Mouse (Mus musculus): ENCODE results near the gene Dpep1. TPM values are rescaled to one million over a fixed set of nuclear protein-coding genes. Genes with fewer than 3 reads are reported as not detected.
"Not testable (repeated sequence)": the region's sequence is repeated elsewhere in the genome, so short reads cannot be mapped to it uniquely, and the experiment has no call there.

Gene Dpep1
- total RNA-seq, 2 experiments from 2014 or later = 0.84 TPM; not detected in 1

- ATAC-seq (replicated peaks; ENCODE audit: low FRiP score, poor library complexity, severe bottlenecking) = no peak
Observed at GRCm38 (mm10) chr8:123203571-123203970, 17.5 kb downstream of the Dpep1 start.

- 0 out of 2 replicates have a peak, but pooled peaks have one; percentile 10 for ATAC-seq (replicated peaks; ENCODE audit: low FRiP score, poor library complexity, severe bottlenecking)
Observed at GRCm38 (mm10) chr8:123211876-123212275, 25.8 kb downstream of the Dpep1 start.

GRCm38 (mm10) chr8:123212321-123213117 lies 26.5 kb downstream of the Dpep1 start, which contains the start of the genes Chmp1a and Spata33:
Gene Chmp1a (minus strand): TSS chr8:123212763.
Gene Spata33 (plus strand): TSS chr8:123212832.
- peak; percentile 80 for ATAC-seq (replicated peaks; ENCODE audit: low FRiP score, poor library complexity, severe bottlenecking)

DNA sequence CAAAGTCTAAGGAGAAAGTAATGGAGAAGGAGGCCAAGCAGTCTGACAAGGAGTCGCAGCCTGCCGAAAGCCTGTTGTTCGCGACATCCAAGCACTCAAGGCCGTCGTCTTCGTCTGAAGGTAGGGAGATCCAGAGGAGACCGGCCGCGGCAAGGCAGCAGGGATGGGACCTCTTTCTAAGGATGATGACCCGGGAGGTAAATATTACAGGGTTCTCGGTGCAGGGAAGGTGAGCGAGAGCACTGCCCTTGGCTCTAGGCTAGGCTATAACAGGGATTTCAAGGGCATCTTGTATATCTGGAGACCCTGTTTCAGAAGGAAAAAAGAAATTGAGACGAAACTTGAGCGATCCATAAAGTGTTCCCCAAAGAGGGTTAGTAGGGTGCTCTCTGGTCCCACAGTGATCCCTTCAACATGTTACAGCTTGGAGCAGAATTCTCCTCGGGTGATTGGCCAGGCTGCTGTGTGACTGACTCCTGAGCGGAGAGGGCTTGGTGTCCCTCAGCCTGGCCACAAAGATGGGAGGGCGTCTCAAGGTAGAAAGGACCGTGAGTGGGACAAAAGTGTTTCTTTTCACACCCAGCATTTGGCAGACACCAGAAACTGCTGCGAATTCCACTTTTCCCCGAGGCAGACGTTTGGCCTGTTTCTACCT lies 27.2 kb downstream of the Dpep1 start:
- peak; percentile 37; the same call in 1 of the 2 replicates for ATAC-seq (replicated peaks; ENCODE audit: low FRiP score, poor library complexity, severe bottlenecking)

- ATAC-seq (replicated peaks; ENCODE audit: low FRiP score, poor library complexity, severe bottlenecking) = no peak
Observed at GRCm38 (mm10) chr8:123215430-123215829, 29.4 kb downstream of the Dpep1 start.

DNA sequence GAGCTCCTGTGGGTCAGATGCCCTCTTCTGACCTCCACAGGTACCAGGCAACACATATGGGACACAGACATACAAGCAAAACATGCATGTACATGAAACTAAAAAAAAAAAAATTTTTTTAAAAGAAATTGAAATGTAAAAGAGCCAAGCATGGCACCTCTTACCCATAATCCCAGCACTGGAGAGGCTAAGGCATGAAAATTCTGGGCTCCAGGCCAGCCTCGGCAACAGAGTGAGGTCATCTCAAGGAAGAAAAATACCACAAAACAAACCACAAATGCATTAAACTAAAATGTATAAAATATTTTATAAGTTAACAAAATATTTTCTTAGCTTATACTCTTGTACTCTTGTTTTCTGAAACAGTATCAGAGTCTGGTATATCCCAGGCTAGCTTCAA lies 34.9 kb downstream of the Dpep1 start:
- ATAC-seq (replicated peaks; ENCODE audit: low FRiP score, poor library complexity, severe bottlenecking) = no peak

- ATAC-seq (replicated peaks; ENCODE audit: low FRiP score, poor library complexity, severe bottlenecking) = peak; percentile 98
Observed at GRCm38 (mm10) chr8:123224278-123225266, 38.5 kb downstream of the Dpep1 start, which contains the start of gene Cdk10. Gene Cdk10 (plus strand): TSS chr8:123224842.

DNA sequence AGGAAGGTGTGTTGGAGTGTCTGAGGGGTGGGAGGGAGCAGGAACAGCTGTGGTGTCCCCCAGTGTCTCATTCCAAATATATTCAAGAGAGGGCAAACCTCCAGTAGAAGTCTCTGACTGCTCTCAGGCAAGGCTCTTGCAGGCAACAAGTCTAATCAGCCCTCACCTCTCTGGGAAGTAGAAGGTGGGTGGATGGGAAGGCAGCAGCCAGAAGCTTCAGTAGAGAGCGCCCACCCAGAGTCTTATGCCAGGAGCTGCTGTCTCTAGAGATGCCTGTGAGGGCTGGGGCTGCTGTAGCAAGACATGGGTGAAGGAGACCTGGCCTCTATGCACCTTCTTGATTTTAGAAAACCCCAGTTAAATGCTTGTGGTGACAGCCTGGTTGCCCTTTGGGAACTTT lies 42.4 kb downstream of the Dpep1 start:
- no peak for ATAC-seq (replicated peaks; ENCODE audit: low FRiP score, poor library complexity, severe bottlenecking)

- not testable (repeated sequence) for ATAC-seq (replicated peaks; ENCODE audit: low FRiP score, poor library complexity, severe bottlenecking)
Observed at GRCm38 (mm10) chr8:123230326-123230725, 44.3 kb downstream of the Dpep1 start.

DNA sequence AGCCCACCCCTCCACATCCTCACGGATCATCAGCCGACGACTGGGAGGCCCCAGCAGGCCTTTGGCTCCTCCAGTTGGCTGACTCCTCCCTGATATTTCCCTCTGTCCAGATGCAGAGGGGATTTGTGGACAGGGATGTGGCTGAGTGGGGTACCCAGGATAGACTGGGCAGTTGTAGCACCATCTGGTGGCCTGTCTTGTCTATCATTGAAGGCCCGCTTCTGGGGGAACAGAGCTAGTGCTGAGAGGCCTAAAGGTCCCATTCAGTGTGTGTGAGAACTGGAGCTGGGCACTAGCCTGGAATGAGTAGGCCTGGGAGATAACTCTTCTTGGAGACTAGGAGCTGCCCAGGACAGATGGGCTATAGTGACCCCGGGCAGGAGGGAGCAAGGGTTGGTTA lies 45.7 kb downstream of the Dpep1 start:
- ATAC-seq (replicated peaks; ENCODE audit: low FRiP score, poor library complexity, severe bottlenecking) = no peak

DNA sequence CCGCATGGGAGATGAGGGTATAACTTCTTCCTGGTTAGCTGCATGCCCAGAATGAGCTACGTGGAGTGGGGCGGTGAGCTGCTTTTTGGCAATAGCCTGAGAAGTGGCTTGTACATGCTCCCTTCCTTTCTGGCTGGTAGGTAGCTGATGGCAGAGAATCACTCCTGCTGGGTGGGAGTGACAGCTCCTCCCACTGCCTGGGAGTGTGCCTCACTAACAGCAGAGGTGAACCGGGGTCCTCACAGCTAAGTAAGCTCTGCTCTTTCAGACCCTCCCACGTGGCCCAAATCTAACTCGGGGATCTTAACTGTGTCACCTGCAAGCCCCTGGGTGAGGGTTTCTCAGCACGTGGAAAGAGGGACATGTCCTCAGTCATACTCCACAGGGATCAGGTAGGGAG lies 46.5 kb downstream of the Dpep1 start:
- no peak for ATAC-seq (replicated peaks; ENCODE audit: low FRiP score, poor library complexity, severe bottlenecking)

GRCm38 (mm10) chr8:123233300-123233699 lies 47.3 kb downstream of the Dpep1 start:
- ATAC-seq (replicated peaks; ENCODE audit: low FRiP score, poor library complexity, severe bottlenecking) = no peak

- ATAC-seq (replicated peaks; ENCODE audit: low FRiP score, poor library complexity, severe bottlenecking) = no peak
Observed at GRCm38 (mm10) chr8:123233760-123234159, 47.7 kb downstream of the Dpep1 start.

DNA sequence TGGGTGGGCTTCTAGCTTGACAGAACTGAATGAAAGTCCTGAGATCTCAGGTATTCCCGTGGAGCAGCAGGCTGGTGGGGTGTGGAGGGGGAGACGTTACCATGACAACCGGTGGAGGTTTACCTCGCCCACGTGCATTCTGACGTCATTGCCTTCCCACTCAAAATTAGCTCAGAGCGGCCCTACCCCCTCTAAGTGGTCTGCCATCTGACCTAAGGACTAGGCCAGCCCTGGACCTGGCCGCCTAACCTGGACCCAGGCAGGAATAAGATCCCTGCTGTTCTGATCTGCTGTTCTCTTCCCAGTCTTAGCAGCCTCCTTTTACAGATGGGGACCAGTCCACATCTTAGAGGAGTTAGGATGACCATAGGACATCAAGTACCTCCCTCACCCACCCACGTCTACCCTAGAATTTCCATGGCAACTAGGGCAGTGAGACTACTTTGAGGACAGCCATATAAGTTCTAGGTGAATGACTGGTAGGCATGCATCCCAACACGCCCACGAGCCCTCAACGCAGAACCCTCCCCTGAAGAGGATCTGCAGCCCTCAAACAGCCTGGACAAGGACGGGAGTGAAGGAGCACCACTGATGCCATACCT lies 49.0 kb downstream of the Dpep1 start:
- no peak for ATAC-seq (replicated peaks; ENCODE audit: low FRiP score, poor library complexity, severe bottlenecking)

- ATAC-seq (replicated peaks; ENCODE audit: low FRiP score, poor library complexity, severe bottlenecking) = peak; percentile 87
Observed at GRCm38 (mm10) chr8:123235520-123236497, 49.8 kb downstream of the Dpep1 start, which contains the start of gene Spata2l. Gene Spata2l (minus strand): TSS chr8:123236233.

DNA sequence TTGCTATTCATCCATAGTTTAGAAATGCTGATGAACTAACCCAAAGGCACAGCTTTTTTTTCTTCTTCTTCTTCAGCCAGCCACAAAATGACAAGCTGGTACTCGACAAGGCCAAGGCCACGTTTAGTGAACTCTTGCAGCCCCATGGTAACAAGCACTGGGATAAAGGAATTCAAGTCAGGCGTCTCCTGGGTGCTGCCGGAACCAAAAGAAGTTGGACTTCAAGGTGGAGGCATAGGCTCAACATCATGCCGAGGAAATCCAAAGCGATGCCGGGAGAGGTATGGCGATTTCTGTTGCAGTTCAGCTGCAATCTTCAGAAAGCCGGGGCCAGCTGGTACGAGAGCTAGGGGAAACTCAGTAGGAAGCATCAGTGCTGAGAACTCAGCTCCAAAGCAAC lies 53.4 kb downstream of the Dpep1 start:
- ATAC-seq (replicated peaks; ENCODE audit: low FRiP score, poor library complexity, severe bottlenecking) = no peak

DNA sequence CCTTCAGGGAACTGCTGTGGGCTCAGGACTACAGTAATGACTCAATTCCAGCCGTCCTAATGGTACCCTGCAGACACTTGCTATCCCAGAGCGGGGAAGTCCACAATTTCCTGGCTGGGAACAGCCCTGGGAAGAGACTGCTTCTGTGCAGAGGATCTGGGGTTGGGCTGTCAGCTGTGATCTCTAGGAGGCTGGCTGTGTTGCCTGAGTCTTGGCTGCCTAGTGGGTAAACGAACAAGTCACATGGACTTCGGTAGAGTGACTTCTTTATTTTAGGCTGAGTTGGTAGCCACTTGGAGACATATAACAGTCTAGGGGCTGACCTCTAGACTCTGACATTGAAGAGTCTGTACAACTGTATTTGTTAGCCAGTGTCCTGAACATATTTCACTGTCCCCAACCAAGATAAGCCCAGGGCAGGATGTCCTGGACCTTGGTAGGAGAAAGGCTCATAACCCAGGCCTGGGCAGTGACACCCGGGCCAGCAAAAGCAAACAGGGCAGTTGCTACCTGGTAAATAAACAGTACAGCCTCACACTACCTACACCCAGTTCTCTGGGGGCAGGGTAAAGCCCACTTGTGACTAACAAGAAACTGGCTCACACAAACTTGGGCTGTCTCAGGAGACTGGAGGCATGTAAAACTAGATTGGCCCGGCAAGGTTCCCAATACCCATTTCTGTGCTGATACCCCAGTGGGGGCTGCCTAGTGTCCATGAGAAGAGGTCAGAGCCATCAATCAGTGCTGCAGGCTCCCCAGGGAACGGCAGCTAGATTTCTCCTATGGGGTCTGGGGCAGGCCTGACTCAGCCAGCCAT lies 56.3 kb downstream of the Dpep1 start:
- no peak for ATAC-seq (replicated peaks; ENCODE audit: low FRiP score, poor library complexity, severe bottlenecking)
